Comparison of ENCODE assay signal across 8 mouse cellular contexts in the genomic region with DNA sequence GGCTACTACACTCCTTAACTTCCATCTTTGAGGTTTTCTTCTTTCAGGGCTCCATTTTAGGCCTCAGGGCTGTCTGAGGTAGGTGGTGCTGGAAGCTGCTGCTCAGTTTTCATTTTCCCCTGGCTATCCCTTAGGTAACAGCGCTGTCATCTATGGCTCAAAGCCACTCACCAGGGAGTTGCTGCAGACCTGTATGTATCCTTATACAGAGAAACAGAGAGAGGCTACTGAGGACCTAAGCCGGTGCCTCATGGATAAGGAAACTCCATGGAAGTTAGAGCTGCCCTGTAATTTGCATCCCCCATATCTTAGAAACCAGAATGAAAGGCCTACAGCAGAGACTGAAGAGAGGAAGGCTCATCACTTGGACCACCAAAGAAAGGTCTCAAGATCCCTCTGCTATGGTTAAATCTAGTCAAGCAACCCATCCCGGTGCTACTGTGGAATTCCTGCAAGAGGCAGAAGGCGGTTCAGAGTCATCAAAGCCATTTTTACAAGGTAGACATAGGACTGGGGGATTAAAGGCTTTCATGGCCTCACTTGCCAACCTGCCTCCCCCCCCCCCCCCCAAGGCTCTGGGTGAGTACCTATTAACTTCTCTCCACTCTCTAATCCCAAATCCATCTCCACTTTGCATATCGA. TPM values are rescaled to one million over a fixed set of nuclear protein-coding genes. Genes with fewer than 3 reads are reported as not detected.
A peak's percentile ranks its signal among the peaks of the same experiment; 100 is the strongest.
DNase-seq lines count a peak whose midpoint lies in the region; ATAC-seq and TF ChIP-seq lines count a peak whose summit lies in the region.

No protein-coding gene starts in this region.

- H3K9ac ChIP-seq in limb, embryonic 11.5 days (ENCODE audit: low read length) = peak overlapping the region; percentile 47; the same call in 1 of the 2 replicates

- H3K4me3 ChIP-seq in lung, adult 2 months (replicated peaks; ENCODE audit: extremely low read depth, low read depth, low read length) = no peak overlapping the region
- peak overlapping the region; percentile 71 for H3K4me3 ChIP-seq in forebrain, embryonic 10.5 days
- H3K4me3 ChIP-seq in limb, embryonic 11.5 days (ENCODE audit: low read depth, low read length) = peak overlapping the region; percentile 60
- H3K4me3 ChIP-seq in olfactory bulb, adult 2 months (ENCODE audit: insufficient read depth, low read depth, low read length) = peak overlapping the region; percentile 81

- no peak for ATAC-seq in limb, embryonic 11.5 days (ENCODE audit: insufficient number of reproducible peaks, low FRiP score, low TSS enrichment, low read depth)
- ATAC-seq in monocyte, adult 5-6 weeks (replicated peaks; ENCODE audit: insufficient number of reproducible peaks, low FRiP score, low TSS enrichment, poor library complexity, severe bottlenecking) = no peak

- peak; percentile 2 for DNase-seq in lung, adult 2 months
- no peak for DNase-seq in lung, postnatal 4 days
- no peak for DNase-seq in forebrain, embryonic 10.5 days (ENCODE audit: extremely low spot score, low spot score)
- peak; percentile 17 for DNase-seq in limb, embryonic 11.5 days (ENCODE audit: low spot score)
- DNase-seq in embryo, embryonic 11 days = no peak
- DNase-seq in layer of hippocampus, adult 11-12 months (ENCODE audit: low spot score) = no peak

- H3K27ac ChIP-seq in forebrain, embryonic 10.5 days = peak overlapping the region; percentile 95
- no peak overlapping the region for H3K27ac ChIP-seq in limb, embryonic 11.5 days (replicated peaks; ENCODE audit: low read depth, low read length)
- no peak overlapping the region for H3K27ac ChIP-seq in olfactory bulb, adult 2 months (ENCODE audit: insufficient read depth, low read depth, low read length)

- TF ChIP-seq POLR2A in lung, adult 2 months (IDR thresholded peaks at IDR 0.05; ENCODE audit: borderline replicate concordance, extremely low read depth, low read depth, low read length) = no peak
- no peak for TF ChIP-seq POLR2A in olfactory bulb, adult 2 months (IDR thresholded peaks at IDR 0.05; ENCODE audit: insufficient read depth, low read depth, low read length)

- peaks cover 24% of the 10 kb centered on the region for H3K36me3 ChIP-seq in forebrain, embryonic 10.5 days (replicated peaks)
- peaks cover 7% of the 10 kb centered on the region for H3K36me3 ChIP-seq in limb, embryonic 11.5 days (ENCODE audit: control insufficient read depth, insufficient read depth, low read length)

- no peaks in the 10 kb centered on the region for H3K27me3 ChIP-seq in forebrain, embryonic 10.5 days (ENCODE audit: poor library complexity, severe bottlenecking)
- H3K27me3 ChIP-seq in limb, embryonic 11.5 days (ENCODE audit: control insufficient read depth, insufficient read depth, low read length) = no peaks in the 10 kb centered on the region

- H3K4me1 ChIP-seq in lung, adult 2 months (ENCODE audit: control insufficient read depth, insufficient read depth, low read length) = no peaks in the 10 kb centered on the region
- peaks cover 31% of the 10 kb centered on the region for H3K4me1 ChIP-seq in forebrain, embryonic 10.5 days
- H3K4me1 ChIP-seq in limb, embryonic 11.5 days (ENCODE audit: control insufficient read depth, insufficient read depth, low read length) = peaks cover 3% of the 10 kb centered on the region; the same call in 1 of the 2 replicates
- peaks cover 23% of the 10 kb centered on the region for H3K4me1 ChIP-seq in olfactory bulb, adult 2 months (ENCODE audit: control insufficient read depth, insufficient read depth, low read length)

- TF ChIP-seq CTCF in lung, adult 2 months (IDR thresholded peaks at IDR 0.05; ENCODE audit: insufficient read depth, low read length) = no peak
- no peak for TF ChIP-seq CTCF in olfactory bulb, adult 2 months (IDR thresholded peaks at IDR 0.05; ENCODE audit: insufficient read depth, low read depth, low read length)

- 71% methylated on average over 5 of the region's 5 CpGs for WGBS in lung, adult 2 months
- WGBS in forebrain, embryonic 10.5 days = 86% methylated on average over 5 of the region's 5 CpGs
- WGBS in limb, embryonic 11.5 days = 75% methylated on average over 5 of the region's 5 CpGs
- 75% methylated on average over 5 of the region's 5 CpGs for WGBS in olfactory bulb, adult 2 months

- H3K9me3 ChIP-seq in forebrain, embryonic 10.5 days = no peaks in the 10 kb centered on the region
- no peaks in the 10 kb centered on the region for H3K9me3 ChIP-seq in limb, embryonic 11.5 days (ENCODE audit: control insufficient read depth, low read length)

- H3K4me2 ChIP-seq in limb, embryonic 11.5 days (ENCODE audit: low read depth, severe bottlenecking) = peak overlapping the region; percentile 89

RNA-seq across cellular contexts. Expression of a gene that starts 4.4 kb away (rescaled TPM):
- polyA plus RNA-seq in lung, adult 2 months (2012; rRNA removed) = 121 and 128 TPM in 2 replicates
- 40.7 and 41.3 TPM in 2 replicates for polyA plus RNA-seq in forebrain, embryonic 10.5 days (2016; fragmentation: Nextera tagmentation; extraction: Ambion mirVana)
- polyA plus RNA-seq in limb, embryonic 11.5 days (2014; fragmentation: Nextera tagmentation; extraction: Ambion mirVana) = 34.4 and 39.7 TPM in 2 replicates
- polyA plus RNA-seq in olfactory bulb, adult 2 months (2012; ENCODE audit: insufficient read depth, insufficient read length, low replicate concordance, missing spikeins) = not detected in 2 replicates
- total RNA-seq in monocyte, adult 5-6 weeks (2017) = 106 to 183 TPM (median 161 TPM) in 3 replicates

RNA-seq across cellular contexts. Expression of a gene that starts 11.4 kb away (rescaled TPM):
- polyA plus RNA-seq in lung, adult 2 months (2012; rRNA removed) = 14.1 and 21.5 TPM in 2 replicates
- polyA plus RNA-seq in forebrain, embryonic 10.5 days (2016; fragmentation: Nextera tagmentation; extraction: Ambion mirVana) = 78.5 and 86.9 TPM in 2 replicates
- polyA plus RNA-seq in limb, embryonic 11.5 days (2014; fragmentation: Nextera tagmentation; extraction: Ambion mirVana) = 78.7 and 82.5 TPM in 2 replicates
- polyA plus RNA-seq in olfactory bulb, adult 2 months (2012; ENCODE audit: insufficient read depth, insufficient read length, low replicate concordance, missing spikeins) = not detected in 2 replicates
- total RNA-seq in monocyte, adult 5-6 weeks (2017) = 65.7 to 104 TPM (median 96.6 TPM) in 3 replicates

RNA-seq across cellular contexts. Expression of a gene that starts 12.4 kb away (rescaled TPM):
- polyA plus RNA-seq in lung, adult 2 months (2012; rRNA removed) = 37.1 and 43.7 TPM in 2 replicates
- 42.2 and 44.0 TPM in 2 replicates for polyA plus RNA-seq in forebrain, embryonic 10.5 days (2016; fragmentation: Nextera tagmentation; extraction: Ambion mirVana)
- 30.9 and 41.1 TPM in 2 replicates for polyA plus RNA-seq in limb, embryonic 11.5 days (2014; fragmentation: Nextera tagmentation; extraction: Ambion mirVana)
- not detected in 2 replicates for polyA plus RNA-seq in olfactory bulb, adult 2 months (2012; ENCODE audit: insufficient read depth, insufficient read length, low replicate concordance, missing spikeins)
- total RNA-seq in monocyte, adult 5-6 weeks (2017) = 6.6 to 20.6 TPM (median 10.2 TPM) in 3 replicates

RNA-seq across cellular contexts. Expression of a gene that starts 18.8 kb away (rescaled TPM):
- polyA plus RNA-seq in lung, adult 2 months (2012; rRNA removed) = 24.1 and 24.5 TPM in 2 replicates
- 31.0 and 31.6 TPM in 2 replicates for polyA plus RNA-seq in forebrain, embryonic 10.5 days (2016; fragmentation: Nextera tagmentation; extraction: Ambion mirVana)
- polyA plus RNA-seq in limb, embryonic 11.5 days (2014; fragmentation: Nextera tagmentation; extraction: Ambion mirVana) = 14.9 and 17.7 TPM in 2 replicates
- not detected in 2 replicates for polyA plus RNA-seq in olfactory bulb, adult 2 months (2012; ENCODE audit: insufficient read depth, insufficient read length, low replicate concordance, missing spikeins)
- total RNA-seq in monocyte, adult 5-6 weeks (2017) = 1.5 to 5.5 TPM (median 4.5 TPM) in 3 replicates

RNA-seq across cellular contexts. Expression of a gene that starts 60.0 kb away (rescaled TPM):
- 47.4 and 76.4 TPM in 2 replicates for polyA plus RNA-seq in lung, adult 2 months (2012; rRNA removed)
- polyA plus RNA-seq in forebrain, embryonic 10.5 days (2016; fragmentation: Nextera tagmentation; extraction: Ambion mirVana) = 92.3 and 92.4 TPM in 2 replicates
- polyA plus RNA-seq in limb, embryonic 11.5 days (2014; fragmentation: Nextera tagmentation; extraction: Ambion mirVana) = 75.3 and 80.9 TPM in 2 replicates
- 347 and 447 TPM in 2 replicates for polyA plus RNA-seq in olfactory bulb, adult 2 months (2012; ENCODE audit: insufficient read depth, insufficient read length, low replicate concordance, missing spikeins)
- 47.3 to 71.5 TPM (median 52.6 TPM) in 3 replicates for total RNA-seq in monocyte, adult 5-6 weeks (2017)

Comparison
In these comparisons a context has a peak if more than half of its experiments do, and no peak if none do; other contexts are left out.
1. DNase-seq: peak in lung, adult 2 months (single experiment) and limb, embryonic 11.5 days (single experiment); none in lung, postnatal 4 days (0 of 2), forebrain, embryonic 10.5 days (single experiment), embryo, embryonic 11 days (single experiment) and layer of hippocampus, adult 11-12 months (single experiment).